Mouse (Mus musculus): ENCODE results near the gene Dnajc3. TPM values are rescaled to one million over a fixed set of nuclear protein-coding genes. Genes with fewer than 3 reads are reported as not detected.

Gene Dnajc3
- total RNA-seq (2014; fragmentation: Nextera tagmentation): 58.0 and 62.4 TPM in 2 replicates
- total RNA-seq (2017): 128 and 142 TPM in 2 replicates

DNA sequence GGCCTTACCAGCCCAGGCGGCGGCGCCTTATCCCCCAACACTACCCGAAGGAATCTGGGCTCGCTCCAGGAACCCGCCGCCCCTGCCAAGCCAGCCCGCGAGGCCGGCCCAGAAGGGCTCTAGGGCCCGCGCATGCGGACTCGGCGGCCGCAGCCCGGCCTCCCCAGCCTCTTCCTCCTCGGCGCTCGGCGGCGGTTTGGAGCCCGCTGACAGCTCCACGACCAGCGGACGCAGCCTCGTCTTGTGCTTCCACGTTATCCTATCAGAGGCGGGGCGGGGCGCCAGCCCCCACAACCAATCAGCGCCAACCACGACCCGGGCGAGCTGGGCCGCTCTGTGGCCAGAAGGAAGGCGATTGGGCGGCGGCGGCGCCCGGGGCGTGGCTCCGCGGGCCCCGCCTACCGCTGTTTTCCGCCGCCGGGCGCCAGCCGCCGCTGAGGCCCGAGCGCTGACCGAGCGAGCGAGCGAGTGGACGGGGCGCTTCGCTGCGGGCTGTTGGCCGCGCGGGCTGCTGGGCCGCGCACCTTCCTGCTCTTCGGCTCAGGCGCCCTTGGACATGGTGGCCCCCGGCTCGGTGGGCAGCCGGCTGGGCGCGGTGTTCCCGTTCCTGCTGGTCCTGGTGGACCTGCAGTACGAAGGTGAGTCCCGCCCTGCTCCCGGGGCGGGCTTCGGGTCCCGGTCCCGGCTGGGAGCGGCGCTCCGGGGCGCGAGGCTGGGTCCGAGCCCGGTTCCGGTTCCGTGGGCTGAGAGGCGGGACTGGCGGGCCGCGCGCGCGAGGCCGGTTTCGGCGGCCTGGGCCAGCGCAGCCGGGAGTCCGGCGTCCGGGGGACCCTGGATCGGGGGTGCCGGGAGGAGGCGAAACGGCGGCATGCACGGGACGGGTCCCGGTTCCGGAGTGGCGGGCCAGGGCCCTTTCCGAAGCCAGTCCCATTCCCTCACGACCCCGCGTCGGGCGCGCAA is at the start of gene Dnajc3:
Dnajc3 (plus strand) TSS at position 444 of the 960 bp plus-strand sequence.
- ATAC-seq (replicated peaks; ENCODE audit: poor library complexity, severe bottlenecking): peak; percentile 91

- ATAC-seq (replicated peaks; ENCODE audit: poor library complexity, severe bottlenecking): no peak
These were observed 47.7 kb upstream of the Dnajc3 start for GRCm38 (mm10) chr14:118890101-118890500.

DNA sequence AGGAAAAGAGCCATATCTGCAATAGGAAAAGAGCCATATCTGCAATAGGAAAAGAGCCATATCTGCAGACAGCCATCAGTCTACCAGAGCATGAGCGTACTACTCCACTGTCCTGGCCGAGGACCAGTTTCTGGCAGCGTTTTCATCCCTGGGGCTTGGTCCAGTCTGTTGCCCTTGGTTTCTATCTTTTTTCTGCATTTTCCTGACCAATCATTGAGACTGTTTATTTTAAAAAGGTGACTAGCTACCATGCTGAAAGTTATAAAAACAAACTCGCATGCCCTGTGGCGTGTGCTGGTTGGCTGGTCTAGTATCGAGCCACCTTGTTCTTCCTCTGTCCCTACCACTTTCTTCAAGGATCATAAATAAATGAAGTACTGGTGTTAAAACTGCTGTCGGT is 42.5 kb upstream of the Dnajc3 start:
- ATAC-seq (replicated peaks; ENCODE audit: poor library complexity, severe bottlenecking): no peak

GRCm38 (mm10) chr14:118895655-118896054 is 42.1 kb upstream of the Dnajc3 start:
- ATAC-seq (replicated peaks; ENCODE audit: poor library complexity, severe bottlenecking): no peak

DNA sequence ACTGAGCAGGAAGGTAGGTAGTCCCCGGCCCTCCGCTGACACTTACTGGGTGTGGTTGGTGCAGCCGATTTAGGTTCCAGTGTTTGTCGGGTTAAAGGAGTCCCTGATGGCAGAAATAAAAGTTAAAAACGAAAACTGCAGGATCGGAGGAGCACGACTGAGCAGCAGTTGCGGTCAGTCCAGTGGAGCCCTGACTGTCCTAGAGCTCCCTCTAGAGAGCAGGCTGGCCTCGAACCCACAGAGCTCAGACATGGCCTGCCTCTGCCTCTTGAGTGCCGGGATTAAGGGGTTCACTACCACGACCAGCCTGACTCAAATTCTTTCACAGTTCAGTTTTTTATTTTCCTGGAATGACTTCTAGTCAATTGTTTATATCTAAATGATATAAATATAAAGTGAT is 37.8 kb upstream of the Dnajc3 start:
- no peak for ATAC-seq (replicated peaks; ENCODE audit: poor library complexity, severe bottlenecking)

- no peak for ATAC-seq (replicated peaks; ENCODE audit: poor library complexity, severe bottlenecking)
These were observed 36.9 kb upstream of the Dnajc3 start for GRCm38 (mm10) chr14:118900911-118901310.

- ATAC-seq (replicated peaks; ENCODE audit: poor library complexity, severe bottlenecking): no peak
These were observed 34.4 kb upstream of the Dnajc3 start for GRCm38 (mm10) chr14:118903397-118903796.

GRCm38 (mm10) chr14:118903867-118904562 is 33.8 kb upstream of the Dnajc3 start:
- no peak for ATAC-seq (replicated peaks; ENCODE audit: poor library complexity, severe bottlenecking)

GRCm38 (mm10) chr14:118907592-118907991 is 30.2 kb upstream of the Dnajc3 start:
- no peak for ATAC-seq (replicated peaks; ENCODE audit: poor library complexity, severe bottlenecking)

DNA sequence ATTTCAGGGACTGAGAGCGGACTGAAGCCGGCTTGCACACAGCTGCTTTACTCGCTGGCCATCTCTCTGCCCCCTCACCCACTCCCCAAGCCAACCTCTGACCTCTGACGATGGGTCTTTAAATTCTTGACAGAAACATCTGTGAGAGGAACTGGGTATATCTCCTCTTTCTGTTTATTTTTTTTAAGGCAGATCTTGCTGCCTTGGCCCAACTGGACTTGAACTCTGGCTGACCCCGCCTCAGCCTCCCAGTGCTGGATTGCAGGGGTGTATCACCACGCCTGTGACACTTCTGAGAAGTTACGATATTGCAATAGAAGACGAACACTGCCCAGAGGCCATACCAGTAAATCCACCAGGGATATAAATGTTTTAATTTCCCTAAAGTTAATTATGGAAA is 27.9 kb upstream of the Dnajc3 start:
- no peak for ATAC-seq (replicated peaks; ENCODE audit: poor library complexity, severe bottlenecking)

GRCm38 (mm10) chr14:118910332-118911222 is 27.2 kb upstream of the Dnajc3 start:
- peak; percentile 80 for ATAC-seq (replicated peaks; ENCODE audit: poor library complexity, severe bottlenecking)

GRCm38 (mm10) chr14:118911521-118911920 is 26.3 kb upstream of the Dnajc3 start:
- ATAC-seq (replicated peaks; ENCODE audit: poor library complexity, severe bottlenecking): no peak

GRCm38 (mm10) chr14:118913651-118914050 is 24.1 kb upstream of the Dnajc3 start:
- 0 out of 2 replicates have a peak, but pooled peaks have one; percentile 8 for ATAC-seq (replicated peaks; ENCODE audit: poor library complexity, severe bottlenecking)

GRCm38 (mm10) chr14:118919025-118919424 is 18.8 kb upstream of the Dnajc3 start:
- ATAC-seq (replicated peaks; ENCODE audit: poor library complexity, severe bottlenecking): peak; percentile 49

GRCm38 (mm10) chr14:118920654-118921053 is 17.1 kb upstream of the Dnajc3 start:
- no peak for ATAC-seq (replicated peaks; ENCODE audit: poor library complexity, severe bottlenecking)

GRCm38 (mm10) chr14:118922251-118922650 is 15.5 kb upstream of the Dnajc3 start:
- ATAC-seq (replicated peaks; ENCODE audit: poor library complexity, severe bottlenecking): no peak

- peak; percentile 61 for ATAC-seq (replicated peaks; ENCODE audit: poor library complexity, severe bottlenecking)
These were observed 15.1 kb upstream of the Dnajc3 start for GRCm38 (mm10) chr14:118922667-118923184.

GRCm38 (mm10) chr14:118924673-118925615 is 12.8 kb upstream of the Dnajc3 start, which contains the start of gene Dzip1:
Gene Dzip1, minus strand, starts transcription at chr14:118925460.
- ATAC-seq (replicated peaks; ENCODE audit: poor library complexity, severe bottlenecking): peak; percentile 54

DNA sequence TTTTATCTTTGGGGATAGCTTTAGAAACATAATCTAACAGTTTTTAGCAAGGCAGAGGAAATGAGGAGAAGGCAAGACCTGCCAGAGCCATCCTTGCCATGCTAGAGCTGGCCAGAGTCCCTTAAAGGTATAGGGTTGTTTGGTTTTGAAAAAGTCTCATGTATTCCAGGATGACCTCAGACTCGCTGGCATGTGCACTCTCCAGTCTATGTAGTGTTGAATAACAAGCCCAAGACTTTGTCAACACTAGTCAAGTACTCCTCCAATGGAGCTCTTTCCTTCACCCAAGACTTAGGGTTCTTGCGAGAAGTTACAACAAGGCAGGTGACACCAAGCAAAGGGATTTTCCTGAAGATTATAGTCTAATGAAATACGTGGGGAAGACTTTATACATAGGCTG is 9.2 kb upstream of the Dnajc3 start:
- ATAC-seq (replicated peaks; ENCODE audit: poor library complexity, severe bottlenecking): no peak

Data from granulocyte monocyte progenitor cell, adult 5-6 weeks (primary cell).